Mouse (Mus musculus): ENCODE results near the gene Clca3a1. TPM values are rescaled to one million over a fixed set of nuclear protein-coding genes. Genes with fewer than 3 reads are reported as not detected.
"Not testable (repeated sequence)": the region's sequence is repeated elsewhere in the genome, so short reads cannot be mapped to it uniquely, and the experiment has no call there.

Clca3a1 gene
- 3.8 and 4.0 TPM in 2 replicates for polyA plus RNA-seq (2015; fragmentation: Nextera tagmentation; extraction: Ambion mirVana)

- no peaks in the 10 kb centered on the region for H3K27me3 ChIP-seq (ENCODE audit: control insufficient read depth, insufficient read depth, low read depth, low read length)
- 21% methylated on average over 9 of the region's 11 CpGs for WGBS
- no peaks in the 10 kb centered on the region for H3K9me3 ChIP-seq (ENCODE audit: control insufficient read depth, low read length)
- H3K9ac ChIP-seq (ENCODE audit: low read length) = no peak within 1 kb of the TSS
- ATAC-seq (ENCODE audit: low read depth) = peak; percentile 89
- H3K4me1 ChIP-seq (replicated peaks; ENCODE audit: control insufficient read depth, insufficient read depth, low read length) = peaks cover 7% of the 10 kb centered on the region
- peak within 1 kb of the TSS; percentile 55 for H3K27ac ChIP-seq (ENCODE audit: low read length)
- H3K4me2 ChIP-seq (ENCODE audit: low read depth, low read length) = peak within 1 kb of the TSS; percentile 19
- no peak within 1 kb of the TSS for H3K4me3 ChIP-seq (ENCODE audit: low read length)
- no peaks in the 10 kb centered on the region for H3K36me3 ChIP-seq (ENCODE audit: control insufficient read depth, insufficient read depth, low read length)
Measured at GRCm38 (mm10) chr3:144760592-144761309, at the start of gene Clca3a1. Clca3a1 (minus strand) TSS chr3:144760977.

- H3K9me3 ChIP-seq (ENCODE audit: control insufficient read depth, low read length); H3K27ac ChIP-seq (ENCODE audit: low read length); H3K4me3 ChIP-seq (ENCODE audit: low read length); H3K9ac ChIP-seq (ENCODE audit: low read length); H3K4me1 ChIP-seq (replicated peaks; ENCODE audit: control insufficient read depth, insufficient read depth, low read length); H3K4me2 ChIP-seq (ENCODE audit: low read depth, low read length); ATAC-seq (ENCODE audit: low read depth); H3K27me3 ChIP-seq (ENCODE audit: control insufficient read depth, insufficient read depth, low read depth, low read length); H3K36me3 ChIP-seq (ENCODE audit: control insufficient read depth, insufficient read depth, low read length): not testable (repeated sequence)
- 42% methylated on average over 13 of the region's 17 CpGs for WGBS
Measured at GRCm38 (mm10) chr3:144808153-144808925, 47.6 kb upstream of the Clca3a1 start.

- H3K36me3 ChIP-seq (ENCODE audit: control insufficient read depth, insufficient read depth, low read length) = not testable (repeated sequence)
Measured at GRCm38 (mm10) chr3:144806626-144807025, 45.8 kb upstream of the Clca3a1 start.

GRCm38 (mm10) chr3:144801861-144802260 is 41.1 kb upstream of the Clca3a1 start:
- no peak overlapping the region for H3K4me3 ChIP-seq (ENCODE audit: low read length)
- no peak overlapping the region for H3K4me2 ChIP-seq (ENCODE audit: low read depth, low read length)
- H3K9ac ChIP-seq (ENCODE audit: low read length) = no peak overlapping the region
- no peaks in the 10 kb centered on the region for H3K9me3 ChIP-seq (ENCODE audit: control insufficient read depth, low read length)
- H3K27me3 ChIP-seq (ENCODE audit: control insufficient read depth, insufficient read depth, low read depth, low read length) = no peaks in the 10 kb centered on the region
- ATAC-seq (ENCODE audit: low read depth) = no peak
- no peaks in the 10 kb centered on the region for H3K36me3 ChIP-seq (ENCODE audit: control insufficient read depth, insufficient read depth, low read length)
- 36% methylated on average over 8 of the region's 8 CpGs for WGBS
- no peaks in the 10 kb centered on the region for H3K4me1 ChIP-seq (replicated peaks; ENCODE audit: control insufficient read depth, insufficient read depth, low read length)
- H3K27ac ChIP-seq (ENCODE audit: low read length) = no peak overlapping the region

More at GRCm38 (mm10) chr3:144806626-144807025, 45.8 kb upstream of the Clca3a1 start:
- not testable (repeated sequence) for ATAC-seq (ENCODE audit: low read depth); H3K27ac ChIP-seq (ENCODE audit: low read length); H3K9me3 ChIP-seq (ENCODE audit: control insufficient read depth, low read length); H3K4me1 ChIP-seq (replicated peaks; ENCODE audit: control insufficient read depth, insufficient read depth, low read length); H3K4me3 ChIP-seq (ENCODE audit: low read length); H3K27me3 ChIP-seq (ENCODE audit: control insufficient read depth, insufficient read depth, low read depth, low read length); H3K4me2 ChIP-seq (ENCODE audit: low read depth, low read length); H3K9ac ChIP-seq (ENCODE audit: low read length)
- 22% methylated on average over 2 of the region's 2 CpGs for WGBS

GRCm38 (mm10) chr3:144785181-144786148 is 24.7 kb upstream of the Clca3a1 start:
- no peaks in the 10 kb centered on the region for H3K4me1 ChIP-seq (replicated peaks; ENCODE audit: control insufficient read depth, insufficient read depth, low read length)
- no peak overlapping the region for H3K9ac ChIP-seq (ENCODE audit: low read length)
- H3K4me2 ChIP-seq (ENCODE audit: low read depth, low read length) = no peak overlapping the region
- no peaks in the 10 kb centered on the region for H3K9me3 ChIP-seq (ENCODE audit: control insufficient read depth, low read length)
- no peaks in the 10 kb centered on the region for H3K27me3 ChIP-seq (ENCODE audit: control insufficient read depth, insufficient read depth, low read depth, low read length)
- H3K36me3 ChIP-seq (ENCODE audit: control insufficient read depth, insufficient read depth, low read length) = no peaks in the 10 kb centered on the region
- H3K27ac ChIP-seq (ENCODE audit: low read length) = no peak overlapping the region
- no peak overlapping the region for H3K4me3 ChIP-seq (ENCODE audit: low read length)
- no peak for ATAC-seq (ENCODE audit: low read depth)
- 69% methylated on average over 11 of the region's 11 CpGs for WGBS

GRCm38 (mm10) chr3:144765161-144765560 is 4.4 kb upstream of the Clca3a1 start:
- Histone ChIP-seq H3K36me3 (ENCODE audit: control insufficient read depth, insufficient read depth, low read length) (no peaks in the 10 kb centered on the region), H3K27ac (ENCODE audit: low read length) (no peak overlapping the region), H3K9me3 (ENCODE audit: control insufficient read depth, low read length) (no peaks in the 10 kb centered on the region), H3K9ac (ENCODE audit: low read length) (no peak overlapping the region), H3K4me1 (replicated peaks; ENCODE audit: control insufficient read depth, insufficient read depth, low read length) (peaks cover 7% of the 10 kb centered on the region), H3K4me2 (ENCODE audit: low read depth, low read length) (no peak overlapping the region), H3K4me3 (ENCODE audit: low read length) (no peak overlapping the region), H3K27me3 (ENCODE audit: control insufficient read depth, insufficient read depth, low read depth, low read length) (no peaks in the 10 kb centered on the region)
- no peak for ATAC-seq (ENCODE audit: low read depth)
- WGBS = 78% methylated on average over 4 of the region's 4 CpGs

- no peaks in the 10 kb centered on the region for H3K27me3 ChIP-seq (ENCODE audit: control insufficient read depth, insufficient read depth, low read depth, low read length)
- no peak overlapping the region for H3K9ac ChIP-seq (ENCODE audit: low read length)
- H3K4me2 ChIP-seq (ENCODE audit: low read depth, low read length) = peak overlapping the region; percentile 19; the same call in 1 of the 2 replicates
- no peaks in the 10 kb centered on the region for H3K9me3 ChIP-seq (ENCODE audit: control insufficient read depth, low read length)
- H3K4me1 ChIP-seq (replicated peaks; ENCODE audit: control insufficient read depth, insufficient read depth, low read length) = peaks cover 7% of the 10 kb centered on the region
- 35% methylated on average over 6 of the region's 6 CpGs for WGBS
- H3K27ac ChIP-seq (ENCODE audit: low read length) = peak overlapping the region; percentile 55; the same call in 1 of the 2 replicates
- no peak overlapping the region for H3K4me3 ChIP-seq (ENCODE audit: low read length)
- peak; percentile 28; the same call in 1 of the 2 replicates for ATAC-seq (ENCODE audit: low read depth)
- H3K36me3 ChIP-seq (ENCODE audit: control insufficient read depth, insufficient read depth, low read length) = no peaks in the 10 kb centered on the region
Measured at GRCm38 (mm10) chr3:144761454-144761853, 677 bp upstream of the Clca3a1 start.

GRCm38 (mm10) chr3:144759719-144760118 is 1.1 kb downstream of the Clca3a1 start:
- H3K27ac ChIP-seq (ENCODE audit: low read length) = no peak overlapping the region
- no peaks in the 10 kb centered on the region for H3K9me3 ChIP-seq (ENCODE audit: control insufficient read depth, low read length)
- peaks cover 7% of the 10 kb centered on the region for H3K4me1 ChIP-seq (replicated peaks; ENCODE audit: control insufficient read depth, insufficient read depth, low read length)
- no peaks in the 10 kb centered on the region for H3K36me3 ChIP-seq (ENCODE audit: control insufficient read depth, insufficient read depth, low read length)
- H3K27me3 ChIP-seq (ENCODE audit: control insufficient read depth, insufficient read depth, low read depth, low read length) = no peaks in the 10 kb centered on the region
- no peak overlapping the region for H3K9ac ChIP-seq (ENCODE audit: low read length)
- H3K4me2 ChIP-seq (ENCODE audit: low read depth, low read length) = no peak overlapping the region
- ATAC-seq (ENCODE audit: low read depth) = no peak
- WGBS = 71% methylated on average over 3 of the region's 3 CpGs
- no peak overlapping the region for H3K4me3 ChIP-seq (ENCODE audit: low read length)

Data from lung, embryonic 16.5 days (tissue).